Mouse (Mus musculus) small intestine, adult 2 months (tissue): ENCODE results near the gene Cyren.

Experiments
- CTCF ChIP-seq: fragments of 200-500 bp; IDR thresholded peaks from 2 replicates; pipeline ENCODE4 v1.5.1; 2012; ENCODE audit warnings: low read depth, mild to moderate bottlenecking, control low read depth, inconsistent platforms, low read length, moderate library complexity, mixed read lengths; ENCODE audit not compliant: insufficient replicate concordance, insufficient read length; ENCODE audit errors: extremely low read depth
- POLR2A ChIP-seq: fragments of 200-500 bp; IDR thresholded peaks from 2 replicates; pipeline ENCODE4 v1.6.1; 2012; ENCODE audit warnings: low read depth, mild to moderate bottlenecking, control low read depth, inconsistent platforms, low read length, moderate library complexity

GRCm38 (mm10) chr6:34875268-34875761 is 2.5 kb downstream of the Cyren start:
- TF ChIP-seq CTCF, result no peak
- TF ChIP-seq POLR2A, result no peak
